Mouse (Mus musculus): Measurements from ENCODE around the gene Sptb.

DNA sequence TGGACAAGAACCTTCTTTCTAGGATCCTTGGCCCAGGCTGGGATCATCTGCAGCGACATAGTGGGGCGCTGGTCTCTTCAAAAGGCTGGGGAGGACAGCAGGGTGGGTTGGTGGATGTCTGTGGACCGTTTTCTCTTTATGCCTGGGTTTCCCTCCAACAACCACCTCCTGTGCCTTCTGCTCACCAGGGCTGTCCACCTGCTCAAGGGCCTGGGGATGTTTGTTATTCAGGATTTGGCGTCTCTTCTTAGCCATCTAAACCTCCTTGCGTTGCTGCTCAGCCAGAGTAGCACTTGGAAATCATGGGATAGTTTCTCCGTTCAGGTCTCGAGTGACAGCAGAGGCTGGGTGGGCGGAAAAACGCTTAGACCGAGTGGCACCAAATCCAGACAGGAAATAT is 144.1 kb downstream of the Sptb start:
- TF ChIP-seq POLR2A (IDR thresholded peaks at IDR 0.05; ENCODE audit: borderline replicate concordance, low read depth, low read length) (no peak), CTCF (IDR thresholded peaks at IDR 0.05; ENCODE audit: low read depth, low read length) (no peak)
